Mouse (Mus musculus): ENCODE data around the gene Fam186b. TPM values are rescaled to one million over a fixed set of nuclear protein-coding genes. Genes with fewer than 3 reads are reported as not detected.
A peak's percentile ranks its signal among the peaks of the same experiment; 100 is the strongest.

Gene Fam186b
- polyA plus RNA-seq, 1 experiment from 2014 or later, result 0.18 TPM

DNA sequence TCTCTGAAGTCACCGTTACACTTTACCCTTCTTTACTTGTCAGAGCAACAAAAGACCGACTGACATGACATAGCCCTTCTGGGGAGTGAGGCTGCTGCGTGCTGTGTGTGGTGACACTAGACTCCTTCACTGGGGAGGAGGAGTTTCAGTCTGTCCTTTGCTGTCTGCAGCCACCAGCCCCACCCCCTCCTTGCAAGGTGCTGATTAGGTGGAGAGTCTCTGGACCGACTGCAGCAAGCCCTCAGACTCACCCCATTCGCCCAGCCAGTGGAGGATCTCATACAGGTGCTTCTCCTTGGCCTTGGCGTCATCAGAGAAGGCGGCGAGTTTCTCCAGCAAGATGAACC lies 10.5 kb downstream of the Fam186b start:
- no peak overlapping the region for H3K27ac ChIP-seq
- WGBS, result 50% methylated on average over 8 of the region's 8 CpGs
- no peaks in the 10 kb centered on the region for H3K36me3 ChIP-seq
- H3K4me1 ChIP-seq, result no peaks in the 10 kb centered on the region
- ATAC-seq (ENCODE audit: insufficient number of reproducible peaks, low FRiP score, low TSS enrichment, low read depth), result no peak
- no peak overlapping the region for H3K4me3 ChIP-seq
- no peak overlapping the region for H3K4me2 ChIP-seq
- H3K27me3 ChIP-seq, result no peaks in the 10 kb centered on the region
- no peaks in the 10 kb centered on the region for H3K9me3 ChIP-seq
- no peak overlapping the region for H3K9ac ChIP-seq

DNA sequence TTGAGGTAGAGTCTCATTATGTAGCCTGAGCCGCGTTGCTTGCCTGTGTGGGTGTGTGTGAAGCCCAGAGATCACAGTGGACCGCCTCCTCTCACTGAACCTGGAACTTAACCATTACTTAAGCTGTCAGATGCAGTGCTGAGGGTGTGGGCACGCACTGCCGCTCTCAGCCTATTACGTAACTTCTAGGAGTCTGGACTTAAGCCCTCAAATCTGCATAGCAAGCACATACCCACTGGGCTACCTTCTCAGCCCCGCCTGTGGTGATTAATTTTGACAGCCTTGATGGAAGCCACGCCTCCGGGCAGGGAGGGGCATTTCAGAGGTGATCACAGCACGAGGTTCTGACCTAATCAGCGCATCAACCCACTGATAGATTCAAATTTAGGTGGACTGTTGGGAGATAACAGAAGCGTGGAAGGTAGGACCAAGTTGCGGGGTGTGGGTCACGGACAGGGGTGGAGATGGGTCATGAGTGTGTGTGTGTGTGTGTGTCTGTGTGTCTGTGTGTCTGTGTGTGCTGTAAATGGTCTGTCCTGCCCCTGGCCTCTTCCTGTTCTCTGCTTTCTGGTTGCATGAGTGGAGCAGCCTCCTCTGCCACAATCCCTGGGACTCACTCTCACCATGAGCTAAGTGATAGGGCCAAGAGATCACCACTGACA lies 11.0 kb downstream of the Fam186b start:
- Histone ChIP-seq H3K9me3 (no peaks in the 10 kb centered on the region), H3K9ac (no peak overlapping the region), H3K4me1 (no peaks in the 10 kb centered on the region), H3K27me3 (no peaks in the 10 kb centered on the region), H3K27ac (no peak overlapping the region), H3K4me2 (no peak overlapping the region), H3K4me3 (no peak overlapping the region), H3K36me3 (no peaks in the 10 kb centered on the region)
- no peak for ATAC-seq (ENCODE audit: insufficient number of reproducible peaks, low FRiP score, low TSS enrichment, low read depth)
- 39% methylated on average over 14 of the region's 14 CpGs for WGBS

DNA sequence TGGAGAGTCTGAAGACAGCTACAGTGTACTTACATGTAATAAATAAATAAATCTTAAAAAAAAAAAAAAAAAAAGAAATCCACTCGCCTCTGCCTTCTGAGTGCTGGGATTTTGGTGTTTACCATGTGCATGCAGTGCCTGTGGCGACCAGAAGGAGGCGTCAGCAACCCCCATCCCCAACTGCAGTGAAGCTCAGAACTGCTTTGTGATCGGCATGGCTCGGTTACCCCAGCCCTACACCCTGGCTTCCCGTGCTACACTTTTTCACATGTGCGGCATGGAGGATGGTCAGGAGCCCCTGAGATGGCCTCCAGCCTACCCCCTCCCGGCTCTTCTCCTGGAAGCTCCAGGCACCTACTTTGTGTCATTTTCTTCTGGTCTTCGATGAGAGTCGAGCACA lies 12.2 kb downstream of the Fam186b start:
- H3K27ac ChIP-seq, result no peak overlapping the region
- no peak overlapping the region for H3K4me3 ChIP-seq
- WGBS, result 70% methylated on average over 10 of the region's 10 CpGs
- ATAC-seq (ENCODE audit: insufficient number of reproducible peaks, low FRiP score, low TSS enrichment, low read depth), result no peak
- H3K27me3 ChIP-seq, result no peaks in the 10 kb centered on the region
- H3K9me3 ChIP-seq, result no peaks in the 10 kb centered on the region
- no peak overlapping the region for H3K9ac ChIP-seq
- no peaks in the 10 kb centered on the region for H3K36me3 ChIP-seq
- H3K4me1 ChIP-seq, result peaks cover 2% of the 10 kb centered on the region
- H3K4me2 ChIP-seq, result no peak overlapping the region

DNA sequence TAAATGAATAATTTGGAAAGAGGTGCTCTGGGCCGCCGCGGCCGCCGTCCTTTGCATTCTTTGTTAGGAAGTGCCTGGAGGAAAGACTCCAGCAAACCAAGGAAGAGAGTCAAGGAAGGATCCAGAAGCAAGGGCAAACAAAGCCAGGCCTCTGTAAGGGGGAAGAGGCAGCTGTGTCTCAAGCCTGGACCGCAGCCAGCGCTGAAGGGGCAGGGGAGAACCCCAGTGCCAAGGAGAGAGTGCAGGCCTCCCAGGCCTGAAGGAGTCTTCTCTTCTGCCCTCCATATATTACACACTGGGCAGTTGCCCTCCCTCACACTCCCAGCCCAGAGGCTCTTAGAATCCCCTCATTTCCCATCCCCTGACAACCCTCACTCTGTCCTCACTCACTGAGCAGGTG lies 17.4 kb downstream of the Fam186b start:
- H3K36me3 ChIP-seq, result no peaks in the 10 kb centered on the region
- no peak overlapping the region for H3K9ac ChIP-seq
- no peak overlapping the region for H3K4me3 ChIP-seq
- H3K27ac ChIP-seq, result 0 out of 2 replicates have a peak overlapping the region, but pooled peaks have one; percentile 17
- no peak overlapping the region for H3K4me2 ChIP-seq
- peaks cover 10% of the 10 kb centered on the region for H3K4me1 ChIP-seq
- WGBS, result 53% methylated on average over 7 of the region's 7 CpGs
- H3K27me3 ChIP-seq, result no peaks in the 10 kb centered on the region
- ATAC-seq (ENCODE audit: insufficient number of reproducible peaks, low FRiP score, low TSS enrichment, low read depth), result no peak
- no peaks in the 10 kb centered on the region for H3K9me3 ChIP-seq

DNA sequence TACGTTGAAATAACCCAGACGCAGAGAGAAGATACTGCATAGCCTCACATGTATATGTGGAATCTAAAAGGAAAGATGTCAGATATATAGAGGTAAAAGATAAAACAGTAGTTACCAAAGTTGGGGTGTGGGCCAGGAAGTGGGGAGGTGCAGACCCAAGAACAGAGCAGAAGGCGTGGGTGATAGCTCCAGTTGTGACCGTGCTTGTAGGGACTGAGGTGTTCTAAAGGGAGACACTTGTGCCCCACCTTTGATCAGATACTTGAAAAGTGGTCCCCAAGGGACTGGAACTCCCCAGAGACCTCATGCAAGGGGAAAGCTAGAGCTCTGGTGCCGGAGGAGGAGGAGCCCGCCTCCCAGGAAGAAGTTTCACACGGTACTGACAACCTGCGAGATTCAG lies 19.6 kb downstream of the Fam186b start:
- WGBS, result 78% methylated on average over 8 of the region's 8 CpGs

DNA sequence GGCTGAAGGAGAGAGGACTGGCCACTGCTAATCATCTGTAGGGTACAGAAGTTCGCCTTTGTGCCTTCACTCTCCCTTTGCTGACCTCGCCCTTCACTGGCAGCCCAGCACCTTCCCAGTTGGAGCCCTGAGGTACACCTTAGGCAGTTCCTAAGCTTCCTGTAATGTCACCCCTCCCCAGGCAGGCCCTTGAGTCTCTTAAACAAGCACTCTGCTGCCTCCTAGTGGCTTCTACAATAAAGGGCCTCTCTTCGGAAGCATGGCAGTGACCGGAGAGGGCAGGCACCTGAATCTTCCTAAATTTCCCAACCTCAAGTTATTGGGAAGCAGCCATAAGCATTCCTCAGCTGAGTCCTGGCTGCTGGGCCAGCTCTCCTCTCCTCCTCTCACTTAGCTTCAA lies 30.0 kb downstream of the Fam186b start:
- Histone ChIP-seq H3K4me1 (no peaks in the 10 kb centered on the region), H3K4me3 (no peak overlapping the region), H3K9me3 (no peaks in the 10 kb centered on the region), H3K9ac (no peak overlapping the region), H3K27me3 (no peaks in the 10 kb centered on the region), H3K4me2 (no peak overlapping the region), H3K36me3 (no peaks in the 10 kb centered on the region), H3K27ac (no peak overlapping the region)
- WGBS, result 23% methylated on average over 4 of the region's 4 CpGs
- ATAC-seq (ENCODE audit: insufficient number of reproducible peaks, low FRiP score, low TSS enrichment, low read depth), result 0 out of 2 replicates have a peak, but pooled peaks have one; percentile 33

More for the DNA sequence above, 19.6 kb downstream of the Fam186b start:
- Histone ChIP-seq H3K36me3 (no peaks in the 10 kb centered on the region), H3K4me2 (no peak overlapping the region), H3K9ac (no peak overlapping the region), H3K27me3 (no peaks in the 10 kb centered on the region), H3K4me3 (no peak overlapping the region), H3K9me3 (no peaks in the 10 kb centered on the region), H3K27ac (no peak overlapping the region), H3K4me1 (peaks cover 15% of the 10 kb centered on the region)
- no peak for ATAC-seq (ENCODE audit: insufficient number of reproducible peaks, low FRiP score, low TSS enrichment, low read depth)

DNA sequence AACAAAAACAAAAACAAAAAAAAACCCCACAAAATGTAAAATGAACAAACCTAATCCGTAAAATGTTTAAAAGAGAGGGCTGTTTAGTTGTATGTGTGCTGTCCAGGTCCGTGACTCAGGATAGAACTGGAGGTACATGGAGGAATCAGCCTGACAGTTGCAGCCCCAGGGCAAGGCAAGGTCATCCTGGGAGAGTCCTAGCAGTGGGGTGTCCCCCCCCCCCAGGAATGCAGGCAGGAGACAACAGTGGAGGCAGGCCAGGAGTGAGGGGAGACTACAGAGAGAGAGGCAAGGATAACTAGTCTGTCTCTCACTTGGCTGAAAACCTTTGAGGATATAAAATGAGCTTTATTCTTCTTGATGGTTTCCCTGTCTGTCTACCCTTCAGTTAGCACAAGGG lies 31.3 kb downstream of the Fam186b start:
- no peaks in the 10 kb centered on the region for H3K9me3 ChIP-seq
- no peaks in the 10 kb centered on the region for H3K36me3 ChIP-seq
- no peak overlapping the region for H3K27ac ChIP-seq
- no peaks in the 10 kb centered on the region for H3K4me1 ChIP-seq
- H3K4me3 ChIP-seq, result no peak overlapping the region
- no peak for ATAC-seq (ENCODE audit: insufficient number of reproducible peaks, low FRiP score, low TSS enrichment, low read depth)
- H3K27me3 ChIP-seq, result no peaks in the 10 kb centered on the region
- no peak overlapping the region for H3K4me2 ChIP-seq
- 66% methylated on average over 2 of the region's 2 CpGs for WGBS
- H3K9ac ChIP-seq, result no peak overlapping the region

DNA sequence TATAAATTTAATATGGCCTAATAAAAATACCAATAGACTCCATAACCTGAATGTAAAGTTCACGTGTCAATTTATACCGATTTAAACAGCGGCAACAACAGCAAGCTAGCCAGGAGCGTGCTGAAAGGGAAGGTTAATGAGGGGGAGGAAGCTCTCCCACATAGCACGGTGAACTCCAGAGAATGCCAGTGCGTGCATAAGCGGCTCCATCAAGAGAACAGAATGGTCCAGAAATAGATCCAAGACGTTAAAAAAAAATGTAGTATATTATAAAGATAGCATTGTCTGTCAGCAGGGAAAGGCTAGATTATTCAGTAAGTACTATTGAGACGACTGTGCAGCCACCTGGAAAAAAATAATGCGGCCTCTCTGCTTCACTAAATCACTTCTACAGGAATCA lies 33.0 kb downstream of the Fam186b start:
- Histone ChIP-seq H3K4me3 (no peak overlapping the region), H3K27me3 (no peaks in the 10 kb centered on the region), H3K9me3 (no peaks in the 10 kb centered on the region), H3K9ac (no peak overlapping the region), H3K27ac (no peak overlapping the region), H3K36me3 (no peaks in the 10 kb centered on the region), H3K4me1 (no peaks in the 10 kb centered on the region), H3K4me2 (no peak overlapping the region)
- WGBS, result 29% methylated on average over 10 of the region's 10 CpGs
- ATAC-seq (ENCODE audit: insufficient number of reproducible peaks, low FRiP score, low TSS enrichment, low read depth), result no peak

DNA sequence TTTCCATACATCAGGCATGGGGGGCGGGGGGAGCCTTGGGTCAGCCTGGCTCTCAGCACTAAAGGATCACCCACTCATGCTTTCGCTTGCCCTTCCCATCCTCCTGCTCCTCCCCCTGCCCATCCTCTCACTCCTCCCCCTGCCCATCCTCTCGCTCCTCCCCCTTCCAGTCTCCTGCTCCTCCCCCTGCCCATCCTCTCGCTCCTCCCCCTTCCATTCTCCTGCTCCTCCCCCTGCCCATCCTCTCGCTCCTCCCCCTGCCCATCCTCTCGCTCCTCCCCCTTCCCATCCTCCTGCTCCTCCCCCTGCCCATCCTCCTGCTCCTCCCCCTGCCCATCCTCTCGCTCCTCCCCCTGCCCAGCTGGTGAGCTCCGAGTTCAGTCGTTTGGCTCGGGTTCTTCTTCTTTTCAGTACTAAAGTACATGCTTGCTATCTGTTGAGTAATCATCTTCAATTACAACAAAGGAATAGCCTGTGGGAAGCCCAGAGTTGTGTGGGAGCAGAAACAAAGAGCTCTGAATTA lies 35.9 kb downstream of the Fam186b start:
- peak overlapping the region; percentile 17; the same call in 1 of the 2 replicates for H3K4me3 ChIP-seq
- no peak overlapping the region for H3K27ac ChIP-seq
- H3K4me1 ChIP-seq, result no peaks in the 10 kb centered on the region
- peak overlapping the region; percentile 44 for H3K4me2 ChIP-seq
- no peak for ATAC-seq (ENCODE audit: insufficient number of reproducible peaks, low FRiP score, low TSS enrichment, low read depth)
- no peaks in the 10 kb centered on the region for H3K9me3 ChIP-seq
- no peaks in the 10 kb centered on the region for H3K36me3 ChIP-seq
- WGBS, result 4% methylated on average over 7 of the region's 10 CpGs
- no peaks in the 10 kb centered on the region for H3K27me3 ChIP-seq
- no peak overlapping the region for H3K9ac ChIP-seq

DNA sequence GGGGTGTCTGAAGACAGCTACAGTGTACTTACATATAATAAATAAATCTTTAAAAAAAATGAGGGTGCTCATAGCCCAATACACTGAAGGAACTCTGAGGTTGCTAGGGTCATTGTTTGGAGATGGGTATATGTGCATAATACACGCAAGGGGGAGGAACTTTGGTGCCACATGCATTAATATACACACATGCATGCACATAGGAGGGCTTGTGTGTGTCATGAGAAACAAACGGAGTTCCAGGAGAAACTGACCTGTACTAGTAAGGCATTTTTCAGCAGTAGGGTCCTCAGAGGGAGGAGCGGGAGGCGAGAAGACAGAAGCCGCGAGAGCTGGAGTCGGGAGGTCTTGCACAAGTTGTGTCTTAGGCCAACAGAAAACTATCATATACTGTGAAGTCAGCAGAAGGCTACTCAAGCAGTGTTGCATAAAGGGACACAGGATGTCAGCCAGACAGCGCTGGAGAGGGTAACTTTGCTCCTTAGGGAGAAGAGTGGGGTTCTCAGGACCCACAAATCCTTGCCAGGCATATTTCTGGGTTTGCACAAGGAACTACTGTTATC lies 36.4 kb downstream of the Fam186b start:
- H3K4me2 ChIP-seq, result peak overlapping the region; percentile 40; the same call in 1 of the 2 replicates
- H3K4me1 ChIP-seq, result no peaks in the 10 kb centered on the region
- 0 out of 2 replicates have a peak overlapping the region, but pooled peaks have one; percentile 8 for H3K4me3 ChIP-seq
- no peaks in the 10 kb centered on the region for H3K36me3 ChIP-seq
- no peak overlapping the region for H3K9ac ChIP-seq
- WGBS, result 62% methylated on average over 8 of the region's 8 CpGs
- no peak overlapping the region for H3K27ac ChIP-seq
- no peaks in the 10 kb centered on the region for H3K9me3 ChIP-seq
- ATAC-seq (ENCODE audit: insufficient number of reproducible peaks, low FRiP score, low TSS enrichment, low read depth), result no peak
- H3K27me3 ChIP-seq, result no peaks in the 10 kb centered on the region

DNA sequence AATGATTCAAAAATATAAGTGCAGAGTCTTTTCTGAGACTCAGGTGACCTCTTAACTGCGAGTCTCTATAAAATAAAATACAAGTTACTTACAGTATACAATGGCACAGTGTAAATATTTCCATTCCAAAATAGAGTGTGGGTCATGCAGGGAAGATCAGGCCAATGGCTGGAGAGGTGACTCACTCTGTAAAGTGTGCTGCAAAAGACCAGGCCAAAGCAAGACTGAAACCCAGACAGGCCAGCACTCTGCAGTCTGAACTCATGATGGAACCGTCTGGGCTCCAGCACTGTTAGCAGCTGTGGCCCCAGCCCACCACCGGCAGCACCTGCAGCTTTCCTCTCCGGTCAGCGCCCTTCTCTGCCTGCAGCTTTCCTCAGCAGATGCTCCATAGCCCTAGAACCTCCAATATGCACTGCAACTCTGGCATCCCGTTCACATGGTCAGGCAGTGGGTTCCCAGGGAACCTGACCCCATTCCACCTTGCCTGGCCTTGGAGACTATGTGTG lies 40.4 kb downstream of the Fam186b start:
- Histone ChIP-seq H3K36me3 (no peaks in the 10 kb centered on the region), H3K27ac (no peak overlapping the region), H3K4me1 (peaks cover 13% of the 10 kb centered on the region; the same call in 1 of the 2 replicates), H3K4me2 (no peak overlapping the region), H3K9me3 (no peaks in the 10 kb centered on the region), H3K27me3 (no peaks in the 10 kb centered on the region), H3K4me3 (no peak overlapping the region), H3K9ac (no peak overlapping the region)
- ATAC-seq (ENCODE audit: insufficient number of reproducible peaks, low FRiP score, low TSS enrichment, low read depth), result no peak
- WGBS, result 80% methylated on average over 6 of the region's 6 CpGs

DNA sequence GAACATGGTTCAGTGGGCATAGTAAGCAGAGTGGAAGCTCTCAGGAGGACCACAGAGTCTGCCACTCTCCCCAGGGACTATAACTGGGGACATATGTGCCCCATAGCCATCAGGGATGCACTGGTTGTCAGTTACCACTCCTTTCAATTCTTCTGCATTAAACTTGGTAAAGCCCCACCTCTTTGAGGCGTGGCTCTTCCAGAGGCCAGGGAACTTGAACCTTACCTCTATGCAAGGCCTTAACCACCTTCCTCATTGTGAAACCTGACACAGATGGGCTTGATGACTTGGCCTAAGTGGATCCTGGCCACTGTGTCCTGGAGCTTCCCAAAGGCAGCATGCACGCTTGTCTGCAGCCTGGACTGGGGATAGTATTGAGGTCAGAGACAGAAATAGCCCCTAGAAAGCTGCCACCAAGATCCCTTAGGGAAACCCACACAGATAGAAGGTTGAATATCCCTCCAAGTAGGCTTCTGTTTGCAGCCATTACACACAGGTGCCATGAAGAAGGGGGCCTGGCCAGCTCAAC lies 41.1 kb downstream of the Fam186b start:
- H3K27ac ChIP-seq, result no peak overlapping the region
- WGBS, result 77% methylated on average over 2 of the region's 2 CpGs

More for the DNA sequence above, 41.1 kb downstream of the Fam186b start:
- Histone ChIP-seq H3K27me3 (no peaks in the 10 kb centered on the region), H3K4me3 (no peak overlapping the region), H3K4me2 (no peak overlapping the region), H3K9ac (no peak overlapping the region), H3K36me3 (peaks cover under 1% of the 10 kb centered on the region; the same call in 1 of the 2 replicates), H3K9me3 (no peaks in the 10 kb centered on the region), H3K4me1 (peaks cover 15% of the 10 kb centered on the region; the same call in 1 of the 2 replicates)
- no peak for ATAC-seq (ENCODE audit: insufficient number of reproducible peaks, low FRiP score, low TSS enrichment, low read depth)
